Mouse (Mus musculus): ENCODE results near the gene Agap1.
A peak's percentile ranks its signal among the peaks of the same experiment; 100 is the strongest.

Agap1 gene

GRCm38 (mm10) chr1:89751344-89751743, 296.7 kb downstream of the Agap1 start:
- DNase-seq (ENCODE audit: low spot score in 2 of 2): no peak

DNA sequence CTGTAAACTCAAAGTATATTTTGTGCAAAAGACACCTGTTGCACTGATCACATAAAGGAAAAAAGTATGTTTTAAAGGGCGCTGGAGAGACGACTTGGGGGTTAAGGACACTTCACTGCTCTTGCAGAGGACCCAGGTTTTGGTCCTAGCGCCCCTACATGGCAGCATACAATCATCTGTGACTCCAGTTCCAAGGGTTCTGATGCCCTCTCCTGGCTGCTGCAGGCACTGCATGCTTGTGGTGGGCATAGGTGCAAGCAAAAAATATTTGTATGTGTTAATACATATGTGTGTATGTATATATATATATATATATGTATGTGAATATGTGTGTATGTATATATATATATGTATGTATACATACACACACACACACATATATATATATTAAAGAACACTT, 298.1 kb downstream of the Agap1 start:
- no peak for DNase-seq (ENCODE audit: low spot score in 2 of 2)

GRCm38 (mm10) chr1:89755358-89755757, 300.8 kb downstream of the Agap1 start:
- DNase-seq (ENCODE audit: low spot score in 2 of 2): no peak

DNA sequence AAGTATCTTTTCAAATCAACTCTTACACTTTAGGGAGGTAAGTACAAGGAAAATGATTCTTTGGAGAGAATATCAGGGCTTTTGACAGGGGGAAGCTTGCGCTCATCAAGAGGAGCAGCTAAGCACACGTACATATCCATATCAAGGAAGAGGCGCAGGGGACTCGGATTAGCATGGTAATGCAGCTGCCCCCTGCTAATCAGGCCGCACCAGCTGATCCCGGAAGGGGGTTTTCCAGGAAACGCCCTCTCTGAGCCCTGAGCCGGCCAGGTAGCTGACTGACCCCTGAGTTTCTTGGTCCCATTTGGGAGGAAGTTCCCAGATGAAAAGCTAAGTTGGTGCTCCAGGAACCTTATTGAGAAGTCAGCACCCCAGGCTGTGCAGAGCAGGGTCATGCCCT, 301.8 kb downstream of the Agap1 start:
- no peak for DNase-seq (ENCODE audit: low spot score in 2 of 2)

- DNase-seq (ENCODE audit: low spot score in 2 of 2): no peak
Observed at GRCm38 (mm10) chr1:89757545-89757944, 302.9 kb downstream of the Agap1 start.

- DNase-seq (ENCODE audit: low spot score in 2 of 2): no peak
Observed at GRCm38 (mm10) chr1:89763912-89764311, 309.3 kb downstream of the Agap1 start.

DNA sequence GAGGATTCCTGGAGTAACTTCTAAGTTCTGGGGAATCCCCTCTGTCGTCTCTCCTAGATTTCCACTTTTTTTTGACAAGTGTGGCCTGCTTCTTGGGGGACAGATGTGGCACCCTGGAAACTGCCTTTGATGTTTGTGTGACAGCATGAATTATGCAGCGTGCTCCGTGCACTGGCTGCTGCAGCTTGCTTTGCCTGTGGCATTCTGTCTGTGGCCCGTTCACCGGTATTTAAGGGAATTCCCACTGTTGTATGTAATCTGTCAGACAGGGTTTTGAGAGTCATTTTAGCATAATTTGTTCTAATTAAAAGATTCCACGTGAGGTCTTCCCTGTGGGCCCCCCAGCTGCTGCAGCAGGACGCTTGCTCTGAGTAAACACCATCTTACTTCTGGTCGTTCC, 312.3 kb downstream of the Agap1 start:
- DNase-seq (ENCODE audit: low spot score in 2 of 2): no peak

- DNase-seq (ENCODE audit: low spot score in 2 of 2): no peak
Observed at GRCm38 (mm10) chr1:89769641-89770040, 315.0 kb downstream of the Agap1 start.

DNA sequence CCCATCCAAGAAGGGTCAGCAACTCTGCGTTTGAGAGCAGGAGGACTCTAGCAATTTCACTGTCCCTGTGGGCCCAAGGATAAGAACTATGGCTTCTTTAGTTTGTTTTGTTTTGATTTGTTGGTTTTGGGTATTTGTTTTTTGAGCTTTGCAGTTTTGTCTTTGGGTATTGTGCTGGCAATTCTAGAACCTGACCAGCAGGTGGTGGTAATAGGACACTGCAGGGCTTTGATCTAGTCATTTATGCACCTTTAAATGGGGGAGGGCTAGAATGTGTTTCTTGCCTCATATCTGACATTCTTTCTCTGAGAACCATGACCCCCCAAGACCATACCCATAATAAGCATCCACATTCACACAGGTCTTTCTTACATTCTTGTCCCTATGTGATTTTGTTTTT, 315.7 kb downstream of the Agap1 start:
- DNase-seq (ENCODE audit: low spot score in 2 of 2): no peak

- DNase-seq (ENCODE audit: low spot score in 2 of 2): no peak
Observed at GRCm38 (mm10) chr1:89775750-89776149, 321.1 kb downstream of the Agap1 start.

GRCm38 (mm10) chr1:89780675-89781074, 326.1 kb downstream of the Agap1 start:
- no peak for DNase-seq (ENCODE audit: low spot score in 2 of 2)

GRCm38 (mm10) chr1:89781861-89782260, 327.3 kb downstream of the Agap1 start:
- no peak for DNase-seq (ENCODE audit: low spot score in 2 of 2)

GRCm38 (mm10) chr1:89786793-89787192, 332.2 kb downstream of the Agap1 start:
- no peak for DNase-seq (ENCODE audit: low spot score in 2 of 2)

- no peak for DNase-seq (ENCODE audit: low spot score in 2 of 2)
Observed at GRCm38 (mm10) chr1:89798724-89799123, 344.1 kb downstream of the Agap1 start.

GRCm38 (mm10) chr1:89801506-89801905, 346.9 kb downstream of the Agap1 start:
- no peak for DNase-seq (ENCODE audit: low spot score in 2 of 2)

DNA sequence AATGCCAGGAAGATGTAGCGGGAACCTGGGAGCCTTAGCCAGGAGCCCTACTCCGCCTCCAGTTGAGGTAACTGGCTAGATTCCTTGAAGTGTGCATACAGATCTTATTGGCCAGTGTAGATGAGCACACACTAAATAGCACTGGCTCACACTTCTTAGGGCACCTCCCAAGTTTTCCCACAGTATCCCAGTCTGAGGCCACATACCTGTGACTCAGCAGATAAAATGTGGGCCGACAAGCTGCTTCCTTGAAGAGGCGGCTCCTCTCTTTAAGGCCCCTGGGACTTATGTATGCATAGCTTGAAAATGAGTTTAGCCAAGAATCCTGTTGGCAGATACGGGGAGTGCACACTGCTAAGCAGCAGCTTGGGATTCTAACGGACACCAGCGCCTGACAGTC, 350.4 kb downstream of the Agap1 start:
- DNase-seq (ENCODE audit: low spot score in 2 of 2): no peak

DNA sequence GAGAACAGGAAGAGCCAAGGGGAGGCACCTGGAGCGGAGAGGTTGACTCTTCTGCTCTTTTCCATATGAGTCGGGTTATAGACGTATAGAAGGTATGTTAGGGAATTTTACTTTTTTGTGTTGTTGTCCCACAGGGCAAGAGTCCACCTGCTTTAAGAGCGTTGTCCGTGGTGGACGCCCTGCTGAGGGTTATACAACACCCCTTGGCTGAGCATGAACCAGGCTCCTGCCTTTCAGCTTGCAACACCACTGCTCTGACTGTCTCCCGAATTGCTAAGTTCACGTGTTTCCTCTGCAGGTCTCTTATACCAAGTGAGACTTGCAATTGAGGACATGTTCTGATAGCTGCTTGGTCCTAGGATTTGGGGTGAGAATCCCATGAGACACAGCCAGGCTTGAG, 358.2 kb downstream of the Agap1 start:
- no peak for DNase-seq (ENCODE audit: low spot score in 2 of 2)

GRCm38 (mm10) chr1:89816487-89817206, 362.0 kb downstream of the Agap1 start:
- no peak for DNase-seq (ENCODE audit: low spot score in 2 of 2)

GRCm38 (mm10) chr1:89821822-89822221, 367.2 kb downstream of the Agap1 start:
- DNase-seq (ENCODE audit: low spot score in 2 of 2): no peak

DNA sequence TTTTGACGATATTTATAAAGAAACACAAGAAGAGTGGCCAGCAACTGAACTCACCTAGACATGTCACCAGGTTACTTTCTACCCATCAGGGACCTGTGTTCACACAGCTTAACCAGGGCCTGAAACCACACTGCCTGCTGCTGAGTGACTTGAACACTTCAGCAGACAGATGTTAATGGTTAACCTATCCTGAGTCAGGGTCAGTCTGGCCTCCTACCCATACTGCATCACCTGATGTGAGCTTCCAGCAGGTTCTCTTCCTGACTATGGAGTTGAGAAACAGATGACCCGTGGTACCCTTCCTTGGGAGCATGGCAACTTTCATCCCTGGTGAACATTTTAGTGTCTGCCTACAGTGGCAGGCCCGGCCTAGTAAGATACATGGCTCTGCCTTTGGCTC, 367.8 kb downstream of the Agap1 start:
- no peak for DNase-seq (ENCODE audit: low spot score in 2 of 2)

DNA sequence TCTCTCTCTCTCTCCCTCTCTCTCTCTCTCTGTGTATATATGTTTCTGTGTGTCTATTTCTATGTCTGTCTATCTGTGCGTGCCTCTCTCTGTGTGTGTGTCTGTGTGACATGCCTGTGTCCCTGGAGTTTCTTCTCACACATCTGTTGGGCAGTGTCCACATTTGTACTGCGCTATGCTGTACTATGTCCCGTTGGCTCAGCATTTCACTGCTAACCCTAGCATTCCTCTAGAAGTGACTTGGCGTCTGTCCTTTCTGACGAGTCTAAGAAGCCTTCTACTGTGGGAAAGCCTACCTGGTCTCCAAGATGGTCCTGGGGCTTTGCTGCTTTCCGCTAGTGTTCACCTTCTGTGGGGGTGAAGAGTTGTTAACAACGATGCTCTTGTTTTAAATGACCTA, 368.4 kb downstream of the Agap1 start:
- DNase-seq (ENCODE audit: low spot score in 2 of 2): no peak

- no peak for DNase-seq (ENCODE audit: low spot score in 2 of 2)
Observed at GRCm38 (mm10) chr1:89827051-89827450, 372.4 kb downstream of the Agap1 start.

- peak in 1 of 2 experiments; percentile 4 for DNase-seq (ENCODE audit: low spot score in 2 of 2)
Observed at GRCm38 (mm10) chr1:89831095-89831494, 376.5 kb downstream of the Agap1 start.

DNA sequence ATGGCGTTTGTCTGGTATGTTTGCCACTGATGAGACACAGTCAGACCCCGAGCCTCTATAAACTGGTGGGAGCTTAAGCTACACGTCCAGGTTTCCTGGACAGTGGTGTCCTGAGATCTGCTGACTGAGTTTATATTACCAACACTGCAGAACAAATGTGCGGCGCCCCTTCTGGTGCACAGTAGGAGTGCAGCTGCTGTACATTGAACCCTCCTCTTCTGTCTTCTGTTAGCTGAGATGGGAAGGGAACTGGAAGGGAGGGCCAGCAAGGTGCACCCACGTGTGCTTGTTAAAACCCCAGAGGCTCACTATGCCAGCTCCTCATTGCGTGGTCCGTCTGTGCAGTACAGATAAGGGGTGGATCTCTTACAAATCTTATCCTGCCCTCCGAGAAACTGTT, 389.5 kb downstream of the Agap1 start:
- no peak for DNase-seq (ENCODE audit: low spot score in 2 of 2)

Data from heart, adult 9 months (tissue).